Mouse (Mus musculus) embryonic facial prominence, embryonic 15.5 days (tissue): ENCODE results near the gene Shank2. TPM values are rescaled to one million over a fixed set of nuclear protein-coding genes. Genes with fewer than 3 reads are reported as not detected.

Experiments
- ATAC-seq: fragments of 200-750 bp; cut with Nextera tagmentation; 2 replicates; pipeline ENCODE4 v1.8.0; 2017; ENCODE audit warnings: low read depth, moderate TSS enrichment; ENCODE audit not compliant: insufficient number of reproducible peaks, low FRiP score, low TSS enrichment
- H3K27ac ChIP-seq: fragments of 300-500 bp; sonication (generic); replicated peaks from 2 replicates; pipeline ENCODE4 v1.5.1; 2015; ENCODE audit warnings: mild to moderate bottlenecking, inconsistent platforms
- H3K27me3 ChIP-seq: fragments of 300-500 bp; sonication (generic); 2 replicates; pipeline ENCODE4 v1.6.1; 2015; ENCODE audit warnings: inconsistent platforms
- H3K36me3 ChIP-seq: fragments of 300-500 bp; sonication (generic); 2 replicates; pipeline ENCODE4 v1.6.1; 2015; ENCODE audit warnings: mild to moderate bottlenecking, inconsistent platforms
- H3K4me1 ChIP-seq: fragments of 300-500 bp; sonication (generic); 2 replicates; pipeline ENCODE4 v1.6.1; 2015; ENCODE audit warnings: inconsistent platforms
- H3K4me2 ChIP-seq: fragments of 300-500 bp; sonication (generic); replicated peaks from 2 replicates; pipeline ENCODE4 v1.6.1; 2015; ENCODE audit warnings: mild to moderate bottlenecking, inconsistent platforms
- H3K4me3 ChIP-seq: fragments of 300-500 bp; sonication (generic); replicated peaks from 2 replicates; pipeline ENCODE4 v1.5.1; 2015; ENCODE audit warnings: mild to moderate bottlenecking, inconsistent platforms
- H3K9ac ChIP-seq: fragments of 300-500 bp; sonication (generic); 2 replicates; pipeline ENCODE4 v1.6.1; 2015; ENCODE audit warnings: inconsistent platforms
- H3K9me3 ChIP-seq: fragments of 300-500 bp; sonication (generic); replicated peaks from 2 replicates; pipeline ENCODE4 v1.6.1; 2016; ENCODE audit warnings: inconsistent platforms
- WGBS: fragments of 180-500 bp; shearing (Covaris S2); methylation state at CpG from one replicate; pipeline ENCODE4 v1.1.7; 2015; 5-methylcytosine and 5-hydroxymethylcytosine counted together
- polyA plus RNA-seq: library from polyadenylated mRNA; unstranded; fragments of >200 nt; fragmentation: Nextera tagmentation; extraction: Ambion mirVana; gene quantifications from 2 replicates; pipeline ENCODE4 v1.2.1, GENCODE M21; 2015

The Shank2 gene
- polyA plus RNA-seq, 1 experiment from 2014 or later, result 1.1 TPM

- H3K9ac ChIP-seq, result no peak overlapping the region
- no peaks in the 10 kb centered on the region for H3K27me3 ChIP-seq
- H3K4me3 ChIP-seq, result no peak overlapping the region
- no peak overlapping the region for H3K27ac ChIP-seq
- no peaks in the 10 kb centered on the region for H3K4me1 ChIP-seq
- no peaks in the 10 kb centered on the region for H3K9me3 ChIP-seq
- 35% methylated on average over 4 of the region's 4 CpGs for WGBS
- no peak for ATAC-seq
- H3K4me2 ChIP-seq, result no peak overlapping the region
- H3K36me3 ChIP-seq, result no peaks in the 10 kb centered on the region
Measured at GRCm38 (mm10) chr7:144142036-144142435, 140.3 kb downstream of the Shank2 start.

- Histone ChIP-seq H3K36me3 (no peaks in the 10 kb centered on the region), H3K4me3 (no peak overlapping the region), H3K4me1 (no peaks in the 10 kb centered on the region), H3K9me3 (no peaks in the 10 kb centered on the region), H3K9ac (no peak overlapping the region), H3K27ac (no peak overlapping the region), H3K4me2 (no peak overlapping the region), H3K27me3 (no peaks in the 10 kb centered on the region)
- whole genome bisulfite sequencing, result 39% methylated on average over 2 of the region's 2 CpGs
- ATAC-seq, result no peak
Measured at GRCm38 (mm10) chr7:144143941-144144340, 142.2 kb downstream of the Shank2 start.

- 71% methylated on average over 4 of the region's 4 CpGs for WGBS
- ATAC-seq, result no peak
- H3K4me3 ChIP-seq, result no peak overlapping the region
- no peaks in the 10 kb centered on the region for H3K27me3 ChIP-seq
- H3K36me3 ChIP-seq, result no peaks in the 10 kb centered on the region
- H3K4me1 ChIP-seq, result no peaks in the 10 kb centered on the region
- no peak overlapping the region for H3K4me2 ChIP-seq
- no peak overlapping the region for H3K27ac ChIP-seq
- H3K9ac ChIP-seq, result no peak overlapping the region
- H3K9me3 ChIP-seq, result no peaks in the 10 kb centered on the region
Measured at GRCm38 (mm10) chr7:144148111-144148510, 146.4 kb downstream of the Shank2 start.

- H3K9me3 ChIP-seq, result no peaks in the 10 kb centered on the region
- no peak overlapping the region for H3K9ac ChIP-seq
- ATAC-seq, result no peak
- H3K36me3 ChIP-seq, result no peaks in the 10 kb centered on the region
- H3K4me2 ChIP-seq, result no peak overlapping the region
- no peaks in the 10 kb centered on the region for H3K4me1 ChIP-seq
- no peaks in the 10 kb centered on the region for H3K27me3 ChIP-seq
- 49% methylated on average over 4 of the region's 4 CpGs for WGBS
- no peak overlapping the region for H3K4me3 ChIP-seq
- H3K27ac ChIP-seq, result no peak overlapping the region
Measured at GRCm38 (mm10) chr7:144153124-144153523, 151.4 kb downstream of the Shank2 start.

GRCm38 (mm10) chr7:144153682-144154081 is 152.0 kb downstream of the Shank2 start:
- no peak overlapping the region for H3K4me2 ChIP-seq
- no peak overlapping the region for H3K27ac ChIP-seq
- no peaks in the 10 kb centered on the region for H3K36me3 ChIP-seq
- H3K4me3 ChIP-seq, result no peak overlapping the region
- WGBS, result 53% methylated on average over 8 of the region's 8 CpGs
- no peaks in the 10 kb centered on the region for H3K9me3 ChIP-seq
- no peaks in the 10 kb centered on the region for H3K27me3 ChIP-seq
- ATAC-seq, result no peak
- H3K9ac ChIP-seq, result no peak overlapping the region
- no peaks in the 10 kb centered on the region for H3K4me1 ChIP-seq

GRCm38 (mm10) chr7:144157936-144158335 is 156.2 kb downstream of the Shank2 start:
- no peaks in the 10 kb centered on the region for H3K9me3 ChIP-seq
- no peaks in the 10 kb centered on the region for H3K4me1 ChIP-seq
- 78% methylated on average over 8 of the region's 8 CpGs for WGBS
- no peak for ATAC-seq
- no peak overlapping the region for H3K4me2 ChIP-seq
- no peak overlapping the region for H3K9ac ChIP-seq
- no peak overlapping the region for H3K27ac ChIP-seq
- no peaks in the 10 kb centered on the region for H3K36me3 ChIP-seq
- H3K27me3 ChIP-seq, result no peaks in the 10 kb centered on the region
- H3K4me3 ChIP-seq, result no peak overlapping the region

- no peak for ATAC-seq
- Histone ChIP-seq H3K27me3 (no peaks in the 10 kb centered on the region), H3K4me2 (no peak overlapping the region), H3K9ac (no peak overlapping the region), H3K4me3 (no peak overlapping the region), H3K9me3 (no peaks in the 10 kb centered on the region), H3K36me3 (no peaks in the 10 kb centered on the region), H3K4me1 (no peaks in the 10 kb centered on the region), H3K27ac (no peak overlapping the region)
- WGBS, result 81% methylated on average over 8 of the region's 8 CpGs
Measured at GRCm38 (mm10) chr7:144159556-144159955, 157.8 kb downstream of the Shank2 start.

- no peak overlapping the region for H3K9ac ChIP-seq
- no peak overlapping the region for H3K27ac ChIP-seq
- 53% methylated on average over 2 of the region's 2 CpGs for WGBS
- no peaks in the 10 kb centered on the region for H3K9me3 ChIP-seq
- no peaks in the 10 kb centered on the region for H3K27me3 ChIP-seq
- H3K36me3 ChIP-seq, result no peaks in the 10 kb centered on the region
- no peak overlapping the region for H3K4me2 ChIP-seq
- H3K4me3 ChIP-seq, result no peak overlapping the region
- H3K4me1 ChIP-seq, result no peaks in the 10 kb centered on the region
- peak; percentile 43; the same call in 1 of the 2 replicates for ATAC-seq
Measured at GRCm38 (mm10) chr7:144160066-144160465, 158.3 kb downstream of the Shank2 start.

- Histone ChIP-seq H3K9ac (no peak overlapping the region), H3K4me2 (no peak overlapping the region), H3K36me3 (no peaks in the 10 kb centered on the region), H3K27me3 (no peaks in the 10 kb centered on the region), H3K4me1 (no peaks in the 10 kb centered on the region), H3K9me3 (no peaks in the 10 kb centered on the region), H3K27ac (no peak overlapping the region), H3K4me3 (no peak overlapping the region)
- no peak for ATAC-seq
- 74% methylated on average over 15 of the region's 15 CpGs for WGBS
Measured at GRCm38 (mm10) chr7:144160646-144161249, 159.0 kb downstream of the Shank2 start.

- 60% methylated on average over 5 of the region's 5 CpGs for WGBS
- no peak overlapping the region for H3K27ac ChIP-seq
- no peaks in the 10 kb centered on the region for H3K36me3 ChIP-seq
- H3K9me3 ChIP-seq, result no peaks in the 10 kb centered on the region
- H3K4me1 ChIP-seq, result peaks cover 6% of the 10 kb centered on the region; the same call in 1 of the 2 replicates
- no peak overlapping the region for H3K4me3 ChIP-seq
- peaks cover 22% of the 10 kb centered on the region for H3K27me3 ChIP-seq
- H3K4me2 ChIP-seq, result no peak overlapping the region
- H3K9ac ChIP-seq, result no peak overlapping the region
- ATAC-seq, result no peak
Measured at GRCm38 (mm10) chr7:144170272-144170671, 168.5 kb downstream of the Shank2 start.

GRCm38 (mm10) chr7:144170686-144171085 is 169.0 kb downstream of the Shank2 start:
- Histone ChIP-seq H3K4me2 (no peak overlapping the region), H3K4me3 (no peak overlapping the region), H3K9me3 (no peaks in the 10 kb centered on the region), H3K9ac (no peak overlapping the region), H3K36me3 (no peaks in the 10 kb centered on the region), H3K27me3 (peaks cover 27% of the 10 kb centered on the region), H3K4me1 (peaks cover 10% of the 10 kb centered on the region; the same call in 1 of the 2 replicates), H3K27ac (no peak overlapping the region)
- WGBS, result 65% methylated on average over 9 of the region's 9 CpGs
- ATAC-seq, result no peak

- peaks cover 49% of the 10 kb centered on the region for H3K27me3 ChIP-seq
- no peak overlapping the region for H3K4me2 ChIP-seq
- H3K9ac ChIP-seq, result no peak overlapping the region
- no peak for ATAC-seq
- no peak overlapping the region for H3K27ac ChIP-seq
- no peaks in the 10 kb centered on the region for H3K9me3 ChIP-seq
- H3K4me3 ChIP-seq, result no peak overlapping the region
- WGBS, result 89% methylated on average over 6 of the region's 6 CpGs
- peaks cover 15% of the 10 kb centered on the region; the same call in 1 of the 2 replicates for H3K4me1 ChIP-seq
- H3K36me3 ChIP-seq, result no peaks in the 10 kb centered on the region
Measured at GRCm38 (mm10) chr7:144173869-144174268, 172.1 kb downstream of the Shank2 start.
